Mouse (Mus musculus) layer of hippocampus, adult 8-10 months (tissue): ENCODE measurements around the gene B3gat1. TPM values are rescaled to one million over a fixed set of nuclear protein-coding genes. Genes with fewer than 3 reads are reported as not detected.

Experiments used
- DNase-seq, 2 experiments: peaks; one replicate each; pipeline ENCODE4 v3.0.0; 2022; ENCODE audit warnings: low spot score in 2 of 2
- total RNA-seq, 4 experiments: library from RNA; stranded (reverse); gene quantifications; 2 replicates each; pipeline ENCODE4 v1.2.4; 2022

B3gat1 gene
- total RNA-seq, 4 experiments from 2014 or later = 197 to 241 (median 226) TPM

DNA sequence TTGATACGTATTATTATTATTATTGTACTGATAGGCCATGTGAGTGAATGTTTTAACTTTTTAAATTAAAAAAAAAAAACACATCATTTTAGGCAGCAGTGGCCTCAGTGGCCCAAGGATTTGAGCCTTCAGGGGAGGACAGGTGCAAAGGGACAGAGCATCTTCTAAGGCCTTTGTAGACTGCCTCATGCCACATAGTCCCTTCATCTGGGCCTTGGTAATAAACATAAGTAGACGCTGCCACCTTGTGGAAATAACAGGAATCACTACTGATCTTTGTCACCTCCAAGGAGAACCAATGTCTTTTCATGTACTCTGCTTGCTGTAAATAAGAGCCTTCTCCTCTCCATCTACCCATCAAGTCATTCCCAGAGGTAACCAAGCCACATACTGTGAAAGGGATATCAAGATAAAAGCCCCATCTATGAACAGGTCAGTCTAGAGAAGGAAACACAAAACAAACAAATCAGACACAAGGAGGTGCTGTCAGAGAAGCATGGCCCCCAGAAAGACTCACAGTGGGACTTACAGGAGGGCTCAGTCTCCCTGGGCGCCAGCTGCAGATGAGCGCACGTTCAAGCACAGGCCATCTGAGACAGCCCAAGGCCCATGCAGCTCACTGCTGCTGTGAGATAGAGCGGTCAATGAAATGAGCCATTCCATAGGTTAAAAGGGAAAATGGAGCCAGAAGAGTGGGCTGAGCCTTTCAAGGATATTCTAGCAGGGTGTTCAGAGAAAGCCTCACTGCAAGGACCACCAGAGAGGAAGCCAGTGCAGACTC, 42.8 kb downstream of the B3gat1 start:
- peak; percentile 34 to 58 for DNase-seq

DNA sequence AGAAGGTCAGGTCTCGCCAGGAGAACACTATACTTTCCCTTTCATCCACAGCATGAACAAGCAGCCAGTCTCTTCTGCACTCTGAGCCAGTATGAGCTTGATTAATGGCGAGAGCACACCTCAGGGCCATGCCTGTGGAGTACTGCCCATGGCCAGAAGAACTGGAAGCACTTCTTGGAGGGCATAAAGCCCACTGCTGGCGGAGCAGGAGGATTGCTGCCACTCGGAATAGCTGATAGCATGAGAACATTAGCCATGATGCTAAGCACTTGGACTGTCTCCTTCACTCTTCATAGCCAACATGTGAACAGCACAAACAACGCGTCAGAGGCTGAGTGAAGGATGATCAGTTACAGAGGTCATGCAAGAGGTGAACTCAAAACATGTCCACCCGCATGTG, 44.9 kb downstream of the B3gat1 start:
- DNase-seq = no peak

DNA sequence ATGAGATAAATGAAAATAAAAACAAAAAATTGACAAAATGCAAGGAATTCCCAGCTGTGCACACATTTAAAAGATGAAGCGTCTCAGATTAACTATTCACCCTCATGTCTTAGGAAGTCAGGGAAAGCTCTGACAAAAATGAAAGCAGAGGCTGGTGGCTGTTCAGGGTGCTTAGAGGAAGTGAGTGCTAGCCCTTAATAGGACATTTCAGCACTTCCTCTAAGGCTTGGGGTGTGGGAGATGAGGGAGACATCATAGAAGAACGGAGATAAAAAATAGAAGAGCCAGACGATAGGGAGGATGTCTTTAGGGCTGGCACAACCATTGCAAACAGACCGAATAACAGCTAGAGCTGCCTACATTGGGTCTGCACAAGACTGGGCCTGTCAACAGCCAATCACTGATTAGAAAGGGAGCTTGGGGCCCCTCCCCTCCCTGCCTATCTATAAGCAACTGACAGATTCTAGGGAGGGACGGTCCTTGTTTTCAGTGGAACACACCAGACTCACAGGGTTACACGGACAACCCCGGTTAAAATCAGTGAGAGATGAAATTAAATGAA, 50.0 kb downstream of the B3gat1 start:
- no peak for DNase-seq

DNA sequence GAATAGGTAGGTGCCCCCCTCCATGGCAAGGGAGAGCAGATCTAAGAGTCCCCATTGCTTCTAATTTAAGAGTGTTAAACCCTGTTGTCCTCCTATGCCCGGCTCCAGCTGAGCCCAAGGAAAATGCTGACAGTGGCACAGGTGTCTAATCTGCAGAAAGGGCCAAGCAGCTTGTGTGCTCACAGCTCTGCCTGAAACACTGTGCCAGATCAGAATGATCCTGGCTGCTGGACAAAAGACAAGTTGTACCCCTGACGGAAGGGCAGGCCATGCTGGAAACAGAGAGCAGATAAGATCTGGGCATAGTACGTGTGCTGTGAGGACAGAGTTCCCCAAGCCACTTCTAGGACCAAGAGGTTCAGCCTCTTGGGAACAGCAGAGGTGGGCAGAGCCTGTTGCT, 59.3 kb downstream of the B3gat1 start:
- DNase-seq = no peak

DNA sequence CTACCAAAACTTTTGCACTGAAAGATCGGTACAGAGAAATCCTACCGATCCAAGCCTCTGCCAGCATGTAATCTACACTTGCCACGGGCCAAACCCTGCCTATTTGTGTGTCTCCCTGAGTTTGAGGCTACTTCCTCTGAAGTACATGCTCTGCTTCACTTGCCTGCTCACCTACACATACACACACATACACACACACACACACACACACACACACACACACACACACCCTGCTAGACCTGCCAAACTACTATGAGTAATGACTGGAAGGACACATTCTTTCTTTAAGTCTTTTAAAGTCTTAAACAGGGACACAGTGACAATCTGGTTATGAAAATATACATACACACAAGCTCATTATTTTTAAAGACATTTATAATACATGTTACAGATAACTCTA, 64.7 kb downstream of the B3gat1 start:
- DNase-seq = no peak

DNA sequence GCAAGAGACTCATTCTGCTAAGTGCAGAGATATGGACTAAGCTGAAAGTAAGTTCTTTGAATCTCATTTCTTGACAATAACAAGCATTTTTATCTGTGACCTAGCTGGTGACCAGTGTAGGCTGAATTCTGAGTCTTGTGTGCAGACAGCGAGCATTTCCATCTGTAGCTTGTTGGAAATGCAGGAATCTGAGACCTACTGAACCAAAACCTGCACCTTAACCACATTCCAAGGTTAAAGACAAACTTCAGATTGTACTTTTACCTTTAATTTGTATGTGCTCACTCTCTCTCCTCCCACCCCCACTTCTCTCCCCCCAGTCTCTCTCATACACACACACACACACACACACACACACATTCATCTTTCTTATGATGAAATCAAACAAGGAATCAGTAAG, 65.2 kb downstream of the B3gat1 start:
- no peak for DNase-seq

DNA sequence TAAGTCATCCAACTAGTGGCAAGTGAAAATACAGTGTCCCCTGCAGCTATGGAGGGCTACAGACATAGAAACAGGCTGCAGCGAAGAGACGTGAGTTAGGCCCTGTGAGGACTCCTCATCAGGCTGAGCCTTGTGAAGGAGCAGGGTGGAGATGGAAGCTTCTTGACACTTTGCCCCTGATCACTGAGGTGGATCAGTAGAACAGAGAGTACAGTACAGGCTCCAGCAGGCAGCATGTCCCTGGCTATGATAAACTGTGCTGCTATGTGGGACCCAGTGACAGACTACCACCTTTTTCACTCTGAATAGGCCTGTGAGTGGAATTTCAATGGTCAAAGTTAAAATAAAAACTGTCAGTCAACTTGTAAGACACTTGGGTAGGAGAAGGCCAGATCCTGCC, 66.8 kb downstream of the B3gat1 start:
- DNase-seq = no peak

DNA sequence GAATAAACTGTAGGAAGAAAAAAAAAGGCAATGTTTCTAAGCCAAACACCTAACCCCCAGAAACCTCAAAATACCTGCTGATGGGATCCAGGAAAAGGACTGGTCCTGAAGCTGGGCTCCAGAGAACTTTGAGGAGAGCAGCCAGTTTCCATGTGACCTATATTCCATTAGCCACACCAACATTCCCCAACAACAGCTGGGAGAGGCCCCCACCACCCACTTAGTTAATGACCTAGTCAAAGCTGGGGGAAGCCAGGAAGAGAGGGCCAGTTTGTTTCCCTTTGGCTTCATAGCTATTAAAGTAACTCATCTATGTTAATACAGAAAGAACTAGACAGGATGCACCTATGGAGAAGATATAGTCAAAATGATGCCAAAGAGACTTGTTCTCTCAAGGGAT, 70.8 kb downstream of the B3gat1 start:
- no peak for DNase-seq

DNA sequence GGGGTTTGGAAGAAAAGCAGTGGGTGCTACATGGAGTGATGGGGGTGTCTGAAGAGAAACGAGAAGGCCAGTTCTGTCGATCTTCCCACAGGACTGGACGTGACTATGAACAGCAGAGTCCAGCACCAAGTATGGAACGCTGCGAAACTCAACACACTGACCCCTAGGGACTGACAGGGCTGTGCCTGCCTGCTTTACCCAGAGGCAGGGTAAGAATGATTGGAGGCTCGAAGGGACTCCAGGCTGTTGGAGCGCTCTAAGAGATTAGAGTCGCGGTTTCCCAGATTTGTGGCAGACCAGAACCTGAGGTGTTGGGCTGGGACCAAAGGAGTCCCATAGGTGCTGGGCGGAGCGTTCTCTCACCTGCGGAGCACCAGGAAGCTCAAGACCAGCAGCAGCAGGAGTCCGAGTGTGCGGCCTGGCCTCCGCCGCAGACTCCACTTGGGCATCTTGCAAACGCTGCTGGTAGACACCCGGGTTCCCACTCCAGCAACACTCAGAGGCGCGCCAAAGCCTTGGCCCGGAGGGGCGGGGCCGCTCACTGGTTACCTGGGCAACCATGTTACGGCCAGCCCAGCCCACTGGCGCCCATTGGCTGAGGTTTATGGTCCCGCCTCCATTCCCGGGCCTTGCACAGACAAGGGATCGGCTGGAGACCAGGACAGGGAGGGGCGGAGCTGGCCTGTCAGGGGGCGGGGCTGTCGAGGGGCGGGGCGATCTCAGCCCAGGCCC, 72.6 kb downstream of the B3gat1 start, which contains the start of gene Glb1l2:
Gene Glb1l2 (minus strand): TSS at position 534 of the 732 bp plus-strand sequence.
- peak; percentile 81 to 85 for DNase-seq

DNA sequence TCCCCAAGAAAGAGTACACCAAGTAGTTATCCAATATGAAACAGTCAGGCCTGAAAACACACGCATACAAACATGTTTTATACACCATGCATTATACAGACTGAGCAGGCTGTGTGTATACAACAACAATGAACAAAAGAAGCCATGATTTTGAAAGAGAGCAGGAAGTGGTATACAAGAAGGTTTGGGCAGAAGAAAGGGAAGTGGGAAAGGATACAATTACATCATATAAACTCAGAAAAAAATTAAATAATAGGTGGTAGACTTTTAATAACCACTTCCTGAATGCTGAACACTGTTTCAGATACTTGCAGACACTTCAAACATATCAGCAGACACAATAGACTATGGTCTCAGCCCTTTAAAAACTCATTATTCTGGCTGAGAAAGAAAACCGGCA, 75.2 kb downstream of the B3gat1 start:
- no peak for DNase-seq

Other genes starting within 250 kb of the B3gat1 start
- gene Glb1l2, start 72.7 kb downstream of the B3gat1 start, total RNA-seq = 1 to 10 TPM in 1 of 4 experiments, under 1 TPM in 3; 0.34 to 1.0 (median 0.44) TPM
- gene Glb1l3, start 127.2 kb downstream of the B3gat1 start, total RNA-seq = not detected
- not detected for gene Gm1110, start 189.4 kb downstream of the B3gat1 start, total RNA-seq